Mouse (Mus musculus) urinary bladder, postnatal 10 days (tissue): Measurements from ENCODE around the gene Zpr1.
"Not testable (repeated sequence)": the region's sequence is repeated elsewhere in the genome, so short reads cannot be mapped to it uniquely, and the experiment has no call there.

Experiments
- DNase-seq: peaks from one replicate; pipeline ENCODE4 v3.0.0; 2022; ENCODE audit warnings: low spot score

Zpr1 gene

GRCm38 (mm10) chr9:46261131-46261530 is 11.7 kb upstream of the Zpr1 start:
- no peak for DNase-seq

- no peak for DNase-seq
These were observed 4.5 kb upstream of the Zpr1 start, which contains the start of gene Apoa5 for GRCm38 (mm10) chr9:46268343-46268873. Gene Apoa5 (plus strand): TSS chr9:46268633.

GRCm38 (mm10) chr9:46269125-46269524 is 3.7 kb upstream of the Zpr1 start:
- DNase-seq, result no peak

- DNase-seq, result no peak
These were observed 2.1 kb upstream of the Zpr1 start for GRCm38 (mm10) chr9:46270782-46271181.

GRCm38 (mm10) chr9:46272070-46272469 is 794 bp upstream of the Zpr1 start:
- no peak for DNase-seq

GRCm38 (mm10) chr9:46274494-46274893 is 1.6 kb downstream of the Zpr1 start:
- DNase-seq, result no peak

GRCm38 (mm10) chr9:46282631-46283436 is 10.0 kb downstream of the Zpr1 start, which contains the start of gene Bud13:
Gene Bud13 (plus strand): TSS chr9:46283008.
- DNase-seq, result peak; percentile 90

GRCm38 (mm10) chr9:46298381-46298780 is 25.5 kb downstream of the Zpr1 start:
- no peak for DNase-seq

GRCm38 (mm10) chr9:46302142-46302541 is 29.3 kb downstream of the Zpr1 start:
- no peak for DNase-seq

- no peak for DNase-seq
These were observed 36.3 kb downstream of the Zpr1 start for GRCm38 (mm10) chr9:46309121-46309520.

GRCm38 (mm10) chr9:46314507-46314906 is 41.6 kb downstream of the Zpr1 start:
- no peak for DNase-seq

GRCm38 (mm10) chr9:46314921-46315320 is 42.1 kb downstream of the Zpr1 start:
- no peak for DNase-seq

- no peak for DNase-seq
These were observed 43.0 kb downstream of the Zpr1 start for GRCm38 (mm10) chr9:46315807-46316365.

GRCm38 (mm10) chr9:46316388-46316787 is 43.5 kb downstream of the Zpr1 start:
- DNase-seq, result no peak

- DNase-seq, result no peak
These were observed 44.0 kb downstream of the Zpr1 start for GRCm38 (mm10) chr9:46316909-46317308.

- no peak for DNase-seq
These were observed 45.1 kb downstream of the Zpr1 start for GRCm38 (mm10) chr9:46317957-46318356.

GRCm38 (mm10) chr9:46319886-46320285 is 47.0 kb downstream of the Zpr1 start, which contains the start of gene 4931429L15Rik:
Gene 4931429L15Rik (minus strand): TSS chr9:46319986.
- DNase-seq, result not testable (repeated sequence)

GRCm38 (mm10) chr9:46320461-46320860 is 47.6 kb downstream of the Zpr1 start:
- no peak for DNase-seq

GRCm38 (mm10) chr9:46326694-46327405 is 54.0 kb downstream of the Zpr1 start:
- no peak for DNase-seq

- no peak for DNase-seq
These were observed 55.1 kb downstream of the Zpr1 start for GRCm38 (mm10) chr9:46327706-46328571.

GRCm38 (mm10) chr9:46328572-46329249 is 55.8 kb downstream of the Zpr1 start:
- no peak for DNase-seq
